Mouse (Mus musculus) megakaryocyte, embryonic 14.5 days (primary cell): ENCODE measurements around the gene Lemd1. TPM values are rescaled to one million over a fixed set of nuclear protein-coding genes. Genes with fewer than 3 reads are reported as not detected.

Experiments
- H3K27me3 ChIP-seq: replicated peaks from 2 replicates; pipeline ENCODE3; 2012; ENCODE audit warnings: inconsistent platforms
- H3K36me3 ChIP-seq: replicated peaks from 2 replicates; pipeline ENCODE3; 2012; ENCODE audit warnings: low read length, inconsistent platforms, mixed read lengths
- H3K4me1 ChIP-seq: 2 replicates; pipeline ENCODE4 v1.6.1; 2012; ENCODE audit warnings: inconsistent platforms
- H3K4me3 ChIP-seq: replicated peaks from 2 replicates; pipeline ENCODE3; 2012; ENCODE audit warnings: moderate library complexity, mild to moderate bottlenecking, inconsistent platforms
- H3K9me3 ChIP-seq: 2 replicates; pipeline ENCODE4 v1.6.1; 2012; ENCODE audit warnings: inconsistent platforms
- FLI1 ChIP-seq: IDR thresholded peaks from 2 replicates; pipeline ENCODE4 v1.6.1; 2012; ENCODE audit warnings: low read length, inconsistent platforms, mixed read lengths
- GATA1 ChIP-seq: IDR thresholded peaks from 3 replicates; pipeline ENCODE4 v1.6.1; 2012; ENCODE audit warnings: mixed read lengths, low read length, inconsistent platforms, borderline replicate concordance
- polyA plus RNA-seq: library from polyadenylated mRNA; stranded (reverse); fragments of >175 nt; gene quantifications from 2 replicates; pipeline ENCODE4 v1.2.3, GENCODE M21; 2012; ENCODE audit warnings: low replicate concordance; ENCODE audit not compliant: insufficient read depth

The Lemd1 gene
- polyA plus RNA-seq, 1 experiment: not detected

GRCm38 (mm10) chr1:132281523-132282176 is 90.4 kb downstream of the Lemd1 start:
- Histone ChIP-seq H3K36me3 (no peaks in the 10 kb centered on the region), H3K27me3 (peaks cover 69% of the 10 kb centered on the region), H3K4me1 (no peaks in the 10 kb centered on the region), H3K4me3 (no peak overlapping the region), H3K9me3 (no peaks in the 10 kb centered on the region)
- TF ChIP-seq GATA1 (no peak), FLI1 (no peak)

GRCm38 (mm10) chr1:132282177-132282536 is 90.9 kb downstream of the Lemd1 start:
- Histone ChIP-seq H3K36me3 (no peaks in the 10 kb centered on the region), H3K4me3 (no peak overlapping the region), H3K27me3 (peaks cover 68% of the 10 kb centered on the region), H3K9me3 (no peaks in the 10 kb centered on the region), H3K4me1 (no peaks in the 10 kb centered on the region)
- TF ChIP-seq GATA1 (no peak), FLI1 (no peak)

- H3K4me1 ChIP-seq: no peaks in the 10 kb centered on the region
- TF ChIP-seq FLI1 (no peak), GATA1 (no peak)
- H3K9me3 ChIP-seq: no peaks in the 10 kb centered on the region
- no peak overlapping the region for H3K4me3 ChIP-seq
- H3K36me3 ChIP-seq: no peaks in the 10 kb centered on the region
- peaks cover 72% of the 10 kb centered on the region for H3K27me3 ChIP-seq
These were observed 91.8 kb downstream of the Lemd1 start for GRCm38 (mm10) chr1:132283018-132283417.

- no peak overlapping the region for H3K4me3 ChIP-seq
- no peaks in the 10 kb centered on the region for H3K36me3 ChIP-seq
- H3K9me3 ChIP-seq: no peaks in the 10 kb centered on the region
- H3K27me3 ChIP-seq: peaks cover 83% of the 10 kb centered on the region
- no peaks in the 10 kb centered on the region for H3K4me1 ChIP-seq
- TF ChIP-seq FLI1 (no peak), GATA1 (no peak)
These were observed 95.5 kb downstream of the Lemd1 start for GRCm38 (mm10) chr1:132286735-132287134.

GRCm38 (mm10) chr1:132287445-132287844 is 96.2 kb downstream of the Lemd1 start:
- Histone ChIP-seq H3K36me3 (no peaks in the 10 kb centered on the region), H3K4me1 (peaks cover 4% of the 10 kb centered on the region), H3K27me3 (peaks cover 83% of the 10 kb centered on the region), H3K9me3 (no peaks in the 10 kb centered on the region), H3K4me3 (no peak overlapping the region)
- no peak for TF ChIP-seq GATA1
- TF ChIP-seq FLI1: no peak

- Histone ChIP-seq H3K27me3 (peaks cover 84% of the 10 kb centered on the region), H3K4me3 (no peak overlapping the region), H3K9me3 (no peaks in the 10 kb centered on the region), H3K36me3 (no peaks in the 10 kb centered on the region), H3K4me1 (peaks cover 5% of the 10 kb centered on the region)
- TF ChIP-seq GATA1: no peak
- TF ChIP-seq FLI1: no peak
These were observed 96.8 kb downstream of the Lemd1 start for GRCm38 (mm10) chr1:132287991-132288451.

GRCm38 (mm10) chr1:132289965-132290364 is 98.7 kb downstream of the Lemd1 start:
- no peak for TF ChIP-seq FLI1
- TF ChIP-seq GATA1: no peak
- Histone ChIP-seq H3K36me3 (no peaks in the 10 kb centered on the region), H3K9me3 (no peaks in the 10 kb centered on the region), H3K4me3 (peak overlapping the region; percentile 19), H3K4me1 (peaks cover 5% of the 10 kb centered on the region), H3K27me3 (peaks cover 90% of the 10 kb centered on the region)

GRCm38 (mm10) chr1:132290921-132291675 is 99.9 kb downstream of the Lemd1 start:
- Histone ChIP-seq H3K36me3 (no peaks in the 10 kb centered on the region), H3K9me3 (no peaks in the 10 kb centered on the region), H3K4me1 (peaks cover 5% of the 10 kb centered on the region), H3K27me3 (peaks cover 93% of the 10 kb centered on the region), H3K4me3 (no peak overlapping the region)
- TF ChIP-seq GATA1 (no peak), FLI1 (no peak)

- H3K4me1 ChIP-seq: peaks cover 5% of the 10 kb centered on the region
- TF ChIP-seq GATA1: no peak
- no peak for TF ChIP-seq FLI1
These were observed 100.5 kb downstream of the Lemd1 start for GRCm38 (mm10) chr1:132291706-132292105.

GRCm38 (mm10) chr1:132292318-132293129 is 101.3 kb downstream of the Lemd1 start:
- Histone ChIP-seq H3K4me1 (peaks cover 5% of the 10 kb centered on the region), H3K4me3 (no peak overlapping the region), H3K9me3 (no peaks in the 10 kb centered on the region), H3K36me3 (no peaks in the 10 kb centered on the region), H3K27me3 (peaks cover 94% of the 10 kb centered on the region)
- no peak for TF ChIP-seq GATA1
- TF ChIP-seq FLI1: no peak

More at GRCm38 (mm10) chr1:132291706-132292105, 100.5 kb downstream of the Lemd1 start:
- Histone ChIP-seq H3K36me3 (no peaks in the 10 kb centered on the region), H3K9me3 (no peaks in the 10 kb centered on the region), H3K27me3 (peaks cover 93% of the 10 kb centered on the region), H3K4me3 (no peak overlapping the region)
